Mouse (Mus musculus) thymus, postnatal 14 days (tissue): ENCODE measurements around the gene Gm10642.
A peak's percentile ranks its signal among the peaks of the same experiment; 100 is the strongest.

Source experiments
- DNase-seq: peaks from one replicate; pipeline ENCODE4 v3.0.0; 2021

The Gm10642 gene

DNA sequence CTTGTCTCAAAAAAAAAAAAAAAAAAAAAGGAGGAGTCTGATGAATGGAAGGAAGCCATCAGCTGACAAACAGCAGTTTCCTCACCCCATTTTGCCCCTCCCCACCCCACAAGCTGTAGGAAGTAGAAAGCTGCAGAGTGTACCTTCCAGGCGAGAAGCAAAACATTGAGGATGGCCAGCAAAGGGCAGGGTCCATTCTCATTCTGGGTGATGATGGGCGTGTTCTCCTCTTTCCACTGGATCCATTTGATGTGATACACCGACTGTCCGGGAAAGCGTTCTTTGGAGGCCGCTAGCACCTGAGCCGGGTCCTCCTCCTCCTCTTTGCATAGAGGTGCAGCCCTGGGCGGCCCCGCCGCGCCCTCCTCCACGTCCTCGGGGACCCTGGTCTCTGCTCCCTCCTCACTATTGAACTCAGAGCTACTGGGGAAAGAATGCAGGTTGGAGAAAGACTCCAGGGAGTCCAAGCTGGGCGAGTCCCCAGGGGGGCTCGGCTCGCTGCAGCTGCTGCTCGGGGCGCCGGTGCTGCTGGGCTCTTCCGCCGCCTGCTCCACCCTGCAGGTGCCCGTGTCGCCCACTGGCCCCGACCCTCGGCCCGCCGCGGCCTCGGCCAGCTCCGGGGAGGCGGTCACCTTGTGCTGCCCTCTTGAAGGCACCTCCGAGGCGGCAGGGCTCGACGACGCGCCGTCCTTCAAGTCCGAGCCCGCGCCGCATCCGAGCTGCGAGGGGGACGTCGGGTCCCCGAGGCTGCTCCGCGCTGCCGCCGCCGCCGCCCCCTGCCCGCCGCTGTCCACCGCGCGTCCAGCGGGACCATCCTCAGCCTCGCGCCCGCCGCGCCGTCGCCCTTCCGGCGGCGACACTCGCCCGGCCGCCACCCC is at the start of gene Gm10642:
Gene Gm10642, plus strand, starts transcription at position 122 of the 878 bp plus-strand sequence.
- peak; percentile 83 for DNase-seq

DNA sequence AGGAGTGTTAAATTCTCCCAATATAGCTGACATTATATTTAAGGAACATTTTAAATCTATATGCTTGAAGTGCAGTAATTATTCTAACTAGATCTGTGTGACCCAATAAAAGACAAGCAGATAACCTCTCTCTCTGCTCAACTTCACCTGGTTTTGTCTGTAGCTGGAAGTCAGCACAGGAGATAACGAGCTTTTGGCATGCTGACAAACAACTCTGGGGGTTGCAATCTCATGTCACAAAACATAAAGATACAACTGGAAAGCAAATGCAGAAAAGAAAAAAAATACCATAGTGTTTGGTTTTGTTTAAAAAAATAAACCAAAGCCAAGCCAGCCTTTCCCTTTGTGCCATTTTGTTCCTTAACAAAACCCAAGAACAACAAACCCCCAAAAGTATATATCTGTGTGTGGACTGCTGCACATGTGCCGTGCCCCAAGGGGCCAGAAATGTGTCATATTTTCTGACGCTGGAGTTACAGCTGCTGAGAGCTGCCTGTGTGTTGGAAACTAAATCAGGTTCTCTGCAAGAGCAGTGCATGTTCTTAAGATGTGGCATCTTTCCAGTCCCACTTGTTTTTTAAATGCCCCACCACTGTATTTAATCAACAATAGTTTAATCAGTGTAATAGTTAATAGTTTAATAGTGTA is 44.9 kb upstream of the Gm10642 start:
- no peak for DNase-seq

DNA sequence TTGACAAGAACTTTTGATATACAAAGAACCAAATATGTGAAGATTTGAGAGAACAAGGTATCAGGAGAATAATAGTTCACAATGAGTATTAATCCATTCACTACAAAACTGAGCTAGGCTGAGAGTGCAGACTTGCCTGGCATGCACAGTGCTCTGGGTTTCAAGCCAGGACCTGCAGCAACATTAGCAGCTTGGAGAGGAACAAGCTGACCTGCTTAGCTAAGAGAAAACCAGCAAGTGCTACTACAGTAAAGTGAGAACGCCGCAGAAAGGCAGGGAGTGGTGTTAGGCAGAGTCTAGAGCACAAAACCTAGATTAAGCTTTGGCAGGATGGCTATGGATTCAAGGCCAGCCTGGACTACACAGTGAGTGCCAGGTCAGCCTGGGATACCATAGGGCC is 26.3 kb upstream of the Gm10642 start:
- DNase-seq: no peak

DNA sequence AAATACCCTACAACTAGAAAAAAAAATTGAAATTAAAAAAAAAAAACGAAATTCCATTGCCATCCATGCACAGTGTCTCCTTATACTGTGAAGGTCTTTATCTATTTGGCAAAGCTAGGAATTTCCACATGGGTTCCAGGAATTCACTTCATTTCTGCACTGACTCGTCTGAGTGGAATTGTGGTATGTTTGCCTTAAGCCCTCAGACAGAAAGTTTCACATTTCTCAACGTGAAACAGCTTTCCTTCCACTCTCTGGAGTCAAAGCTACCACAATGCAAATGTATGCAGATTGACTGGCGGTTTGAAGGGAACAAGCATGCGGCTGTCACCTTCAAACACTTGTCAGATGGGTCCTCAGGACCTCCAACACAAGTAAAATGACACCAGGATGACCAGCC is 24.4 kb upstream of the Gm10642 start:
- no peak for DNase-seq

DNA sequence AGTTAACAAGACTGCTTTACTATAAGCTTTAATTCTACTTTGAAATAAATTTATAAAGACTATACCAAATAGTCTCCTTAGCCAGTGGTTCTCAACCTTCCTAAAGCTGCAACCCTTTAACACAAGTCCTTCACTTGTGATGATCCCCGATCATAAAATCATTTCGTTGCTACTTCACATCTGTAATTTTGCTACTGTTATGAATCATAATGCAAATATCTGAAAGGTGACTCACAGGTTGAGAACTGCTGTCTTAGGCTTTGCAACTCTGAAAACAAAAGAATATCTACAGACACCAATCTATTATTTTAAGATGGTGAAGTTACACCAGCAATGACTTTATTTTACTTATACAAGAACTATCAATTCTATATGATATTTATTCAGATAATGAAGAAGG is 19.3 kb upstream of the Gm10642 start:
- no peak for DNase-seq

DNA sequence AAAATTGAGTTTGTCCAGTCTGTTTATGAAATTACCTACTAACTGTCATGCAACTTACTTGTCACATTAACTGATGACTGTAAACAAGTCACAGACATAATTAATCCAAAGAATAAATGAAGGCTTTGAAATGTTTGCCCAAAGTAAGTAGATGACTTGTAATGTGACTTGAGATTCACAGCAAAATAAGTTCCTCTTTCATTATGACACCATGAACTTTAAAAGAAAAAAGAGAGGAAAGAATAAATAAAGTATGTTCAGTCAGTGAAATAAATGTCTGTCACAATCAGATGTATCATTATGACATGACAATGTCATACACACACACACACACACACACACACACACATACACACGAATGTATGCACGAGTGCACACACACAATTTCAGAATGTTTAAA is 5.8 kb upstream of the Gm10642 start:
- DNase-seq: no peak

DNA sequence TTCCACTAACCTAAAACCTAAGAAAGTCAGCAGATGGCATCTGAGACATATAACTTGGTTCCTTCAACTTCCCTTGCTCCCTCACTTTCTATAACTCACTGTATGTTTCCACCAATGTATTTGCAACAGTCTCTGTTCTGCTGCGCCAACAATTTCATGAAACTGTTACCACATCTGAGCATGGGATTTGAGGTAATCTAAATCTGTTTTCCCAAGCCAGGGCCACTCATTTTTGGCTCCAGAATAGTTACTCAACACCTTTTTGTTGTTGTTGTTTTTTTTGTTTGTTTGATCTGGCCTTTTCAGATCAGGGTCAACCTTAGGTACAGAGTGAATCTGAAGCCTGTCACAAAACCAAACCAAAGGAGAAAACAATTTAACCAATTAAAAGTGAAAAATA is 5.1 kb upstream of the Gm10642 start:
- DNase-seq: no peak

DNA sequence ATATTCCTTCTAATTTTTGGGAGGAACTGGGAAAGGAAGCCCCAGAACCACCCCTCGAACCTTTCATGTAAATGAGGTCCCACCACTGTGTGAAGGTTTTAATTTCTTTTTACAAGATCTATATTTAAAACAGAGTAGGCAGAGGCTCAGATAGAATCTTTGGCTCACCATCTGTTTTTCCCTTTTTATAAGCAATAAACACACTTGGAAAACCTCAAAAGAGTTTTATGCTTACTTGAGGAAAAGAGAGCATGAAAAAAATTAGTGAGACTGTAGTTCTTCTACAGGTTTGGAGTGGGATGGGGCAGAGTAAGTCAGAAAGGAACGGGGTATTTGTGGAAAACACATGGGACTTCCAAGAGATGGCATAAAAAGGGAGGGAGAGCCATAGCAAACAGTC is 3.8 kb upstream of the Gm10642 start:
- DNase-seq: no peak

DNA sequence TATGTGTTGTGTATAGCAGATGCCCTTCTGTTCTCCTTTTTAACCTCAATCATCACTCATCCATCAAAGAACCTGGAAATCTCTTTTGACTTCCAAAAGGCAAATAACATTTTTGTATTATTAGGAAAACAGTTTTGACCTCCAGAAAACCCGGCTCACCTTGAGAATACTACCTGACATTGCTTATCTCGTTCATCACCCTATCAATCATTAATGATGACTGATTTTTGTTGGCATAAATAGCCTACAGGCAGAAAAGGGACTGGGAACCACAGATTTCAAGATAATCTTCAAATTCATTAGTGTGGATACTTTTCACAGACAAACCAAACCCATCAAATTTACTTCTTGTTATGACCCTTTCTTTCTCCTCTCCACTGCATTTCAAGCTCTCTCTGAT is 2.2 kb upstream of the Gm10642 start:
- DNase-seq: no peak

DNA sequence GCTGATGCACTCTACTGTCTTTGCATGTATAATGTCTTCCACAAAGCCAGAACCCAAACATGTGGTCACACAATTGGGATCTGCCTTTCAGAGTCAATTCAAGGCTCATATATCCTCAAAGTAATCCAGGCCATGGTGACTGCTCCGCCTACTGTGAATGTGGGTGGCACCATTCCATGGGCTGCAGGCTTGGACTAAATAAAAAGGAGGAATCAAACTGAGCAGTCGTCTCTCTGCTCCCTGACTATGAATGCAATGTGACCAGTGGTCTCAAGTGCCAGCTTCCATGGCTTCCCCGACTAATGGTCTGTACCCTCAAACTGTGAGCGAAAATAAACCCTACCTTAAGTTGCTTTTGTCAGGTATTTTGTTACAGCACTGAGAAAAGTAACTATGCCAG is 1.6 kb upstream of the Gm10642 start:
- no peak for DNase-seq

DNA sequence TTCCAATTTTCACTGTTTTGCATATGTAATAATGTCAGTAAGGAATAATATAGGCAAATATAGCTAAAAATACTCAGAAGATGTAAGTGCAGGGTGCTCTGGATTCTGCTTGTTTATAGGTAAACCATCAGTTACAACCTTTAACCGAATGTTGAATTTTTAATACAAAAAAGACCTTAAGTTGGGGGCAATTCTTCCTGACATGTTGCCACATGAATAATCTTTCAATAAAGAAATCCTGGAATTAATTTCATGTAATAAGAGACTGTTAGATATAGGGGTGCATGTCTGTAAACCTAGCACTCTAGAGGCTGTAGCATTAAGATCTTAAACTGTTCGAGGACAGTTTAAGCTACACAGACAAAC is 304 bp upstream of the Gm10642 start:
- DNase-seq: no peak

DNA sequence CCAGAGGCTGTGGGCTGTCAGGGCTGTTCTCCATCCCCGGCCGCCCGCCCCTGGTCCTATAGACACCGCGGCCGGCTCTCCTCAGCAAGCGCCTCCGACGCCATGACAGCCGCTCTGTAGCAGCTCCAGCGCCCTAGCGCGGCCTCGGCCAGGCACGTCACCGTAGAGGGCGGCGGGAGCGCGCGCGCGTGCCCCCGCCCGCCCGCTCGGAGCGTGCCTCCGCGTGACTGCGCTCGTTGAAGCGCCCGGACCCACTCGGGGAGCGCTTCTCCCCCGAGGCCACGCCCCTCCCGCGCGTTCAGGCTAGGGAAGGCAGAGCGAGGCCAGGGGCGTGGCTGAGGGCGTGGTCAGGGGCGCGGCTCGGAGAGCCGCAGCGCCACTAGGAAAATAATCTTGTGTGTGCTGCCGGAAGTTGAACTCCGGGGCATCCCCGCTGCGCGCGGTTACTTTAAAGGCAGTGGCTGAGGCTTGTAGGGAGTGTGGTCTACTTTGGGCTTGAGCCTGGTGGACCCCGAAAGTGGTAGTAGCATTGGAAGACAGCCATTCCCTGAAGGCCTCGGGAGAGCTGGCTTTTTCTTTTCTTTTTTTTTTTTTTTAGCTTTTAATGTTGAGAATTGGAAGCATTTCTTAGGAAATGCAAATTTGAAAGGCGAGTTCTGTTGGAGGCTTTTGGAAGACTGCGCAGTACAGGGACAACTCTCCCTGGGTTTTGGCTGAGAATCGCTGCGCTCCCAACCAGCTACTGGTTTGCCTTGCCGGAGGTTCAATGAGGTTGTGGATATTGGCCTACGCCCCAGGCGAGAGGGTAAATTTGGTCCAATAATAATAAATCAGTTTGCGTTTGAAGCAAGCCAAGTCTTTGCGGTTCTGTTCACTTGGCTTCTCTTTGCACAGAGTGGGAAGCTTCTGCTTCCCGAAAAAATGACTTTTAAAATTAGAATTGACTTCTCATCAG is 1.2 kb downstream of the Gm10642 start, which contains the start of gene Mindy2:
Gene Mindy2, minus strand, starts transcription at position 162 of the 955 bp plus-strand sequence.
- peak; percentile 100 for DNase-seq

DNA sequence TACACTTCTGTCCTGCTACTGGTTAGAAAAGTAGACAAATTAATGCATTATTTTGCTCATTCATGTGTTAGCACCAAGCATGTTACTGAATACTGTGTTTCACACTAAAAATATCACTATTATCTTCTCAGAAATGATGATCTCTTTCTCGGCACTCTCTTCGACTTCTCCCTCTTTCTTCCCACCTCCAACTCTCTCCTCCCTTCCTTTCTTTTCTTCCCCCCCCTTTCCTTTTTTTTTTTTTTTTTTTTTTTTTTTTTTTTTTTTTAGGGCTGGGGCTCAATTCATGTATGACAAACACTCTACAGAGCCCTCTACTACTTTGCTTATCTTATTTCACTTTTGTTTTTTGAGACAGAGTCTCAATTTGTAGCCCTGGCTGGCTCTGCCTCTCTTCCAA is 2.2 kb downstream of the Gm10642 start:
- no peak for DNase-seq

DNA sequence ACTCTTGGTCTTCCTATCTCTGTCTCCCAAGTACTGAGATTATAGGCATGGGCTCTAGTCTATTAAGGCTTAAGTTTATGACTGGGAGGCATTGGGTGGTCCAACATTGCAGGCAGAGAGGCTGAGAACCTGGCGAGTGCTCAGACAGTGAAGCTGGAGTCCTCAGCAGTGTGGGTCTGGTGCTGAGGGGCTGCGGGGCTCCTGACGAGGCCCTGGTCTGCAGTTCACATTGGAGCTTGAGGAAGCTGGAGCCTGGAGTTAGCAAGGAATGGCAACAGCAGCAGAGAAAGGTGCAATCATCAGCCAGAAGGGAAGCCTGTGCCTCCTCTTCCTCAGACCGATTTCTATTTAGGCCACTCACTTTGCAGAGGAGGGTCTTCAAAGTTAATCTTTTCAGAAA is 8.8 kb downstream of the Gm10642 start:
- no peak for DNase-seq

DNA sequence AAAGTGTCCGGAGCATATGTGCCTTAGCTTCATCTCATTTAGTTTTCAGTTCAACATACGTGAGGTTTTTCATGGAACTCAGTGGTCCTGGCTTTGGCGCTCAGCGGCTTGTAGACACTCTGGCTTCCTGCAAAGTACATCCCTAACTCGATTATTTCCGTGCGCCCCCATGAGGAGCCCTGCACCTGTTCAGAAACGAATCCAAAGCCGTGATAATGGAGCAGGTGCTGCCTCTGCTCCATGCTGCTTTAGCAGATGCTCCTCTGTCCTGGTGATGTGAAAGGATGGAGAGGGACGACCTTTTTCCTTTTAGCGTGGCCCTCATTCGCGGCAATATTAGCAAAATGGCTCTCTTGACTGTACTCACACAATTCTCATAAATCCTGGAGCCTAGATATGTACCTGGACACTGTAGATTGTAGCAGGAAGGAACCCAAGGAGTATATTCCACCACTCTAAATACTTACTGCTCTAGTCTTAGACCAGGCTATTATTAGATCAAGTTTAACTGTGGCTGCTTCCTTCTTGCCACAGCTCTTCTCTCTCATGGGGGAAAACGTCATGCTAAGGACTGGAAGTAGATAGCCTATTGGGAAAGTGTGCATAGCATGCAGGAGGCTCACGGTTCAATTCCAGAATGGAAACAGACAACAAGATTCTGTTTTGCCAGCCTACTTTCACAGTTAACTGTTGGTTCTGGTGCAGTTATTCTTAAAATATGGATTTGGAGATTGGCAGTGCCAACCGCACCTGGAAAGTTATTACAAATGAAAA is 9.5 kb downstream of the Gm10642 start:
- DNase-seq: no peak

DNA sequence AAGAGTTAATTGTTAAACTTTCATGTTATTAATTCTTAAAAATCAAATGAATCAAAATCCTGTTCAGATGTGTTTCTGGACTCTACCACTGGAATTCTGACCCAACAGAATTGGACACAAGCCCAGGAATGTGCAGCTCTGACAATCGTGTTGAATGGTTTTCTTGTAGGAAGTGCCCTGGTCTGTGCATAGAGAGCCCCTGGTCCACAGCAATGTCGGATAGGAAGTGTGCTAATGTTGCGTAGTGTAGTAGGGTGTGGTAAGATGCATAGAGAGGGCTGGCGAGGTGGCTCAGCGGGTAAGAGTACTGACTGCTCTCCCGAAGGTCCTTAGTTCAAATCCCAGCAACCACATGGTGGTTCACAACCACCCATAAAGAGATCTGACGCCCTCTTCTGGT is 10.8 kb downstream of the Gm10642 start:
- no peak for DNase-seq

DNA sequence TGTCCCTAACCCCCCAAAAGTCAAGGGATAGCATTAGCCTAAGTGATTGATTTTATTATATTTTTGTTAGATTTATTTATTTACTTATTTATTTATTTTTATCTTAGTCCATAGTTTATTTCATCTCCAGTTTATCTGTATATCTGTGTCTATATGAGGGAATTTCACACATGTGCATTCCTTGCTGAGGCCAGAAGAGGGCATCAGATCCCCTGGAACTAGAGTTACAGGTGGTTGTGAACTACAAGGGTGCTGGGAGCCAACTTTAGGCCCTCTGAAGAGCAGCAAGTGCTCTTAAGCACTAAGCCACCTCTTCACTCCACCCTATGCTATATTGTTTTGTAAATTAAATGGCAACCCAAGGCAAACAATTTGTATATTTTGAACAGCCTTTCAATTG is 12.0 kb downstream of the Gm10642 start:
- peak; percentile 29 for DNase-seq

DNA sequence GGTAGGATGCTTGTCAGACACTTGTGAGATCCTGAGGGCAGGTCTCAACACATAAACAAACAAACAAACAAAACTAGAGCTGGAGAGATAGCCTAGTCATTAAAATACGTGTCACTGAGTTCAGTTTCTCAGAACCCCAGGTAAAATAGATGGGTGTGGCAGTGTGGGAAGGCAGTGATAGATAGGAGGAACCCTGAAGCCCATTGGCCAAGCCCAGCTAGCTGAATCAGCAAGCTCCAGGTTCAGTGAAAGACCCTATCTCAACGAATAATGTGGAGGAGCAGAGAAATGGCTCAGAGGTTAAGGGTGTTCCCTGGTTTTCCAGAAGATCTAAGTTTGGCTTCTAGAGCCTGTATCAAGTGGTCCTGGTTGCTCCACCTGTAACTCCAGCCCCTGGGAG is 13.1 kb downstream of the Gm10642 start:
- DNase-seq: no peak

DNA sequence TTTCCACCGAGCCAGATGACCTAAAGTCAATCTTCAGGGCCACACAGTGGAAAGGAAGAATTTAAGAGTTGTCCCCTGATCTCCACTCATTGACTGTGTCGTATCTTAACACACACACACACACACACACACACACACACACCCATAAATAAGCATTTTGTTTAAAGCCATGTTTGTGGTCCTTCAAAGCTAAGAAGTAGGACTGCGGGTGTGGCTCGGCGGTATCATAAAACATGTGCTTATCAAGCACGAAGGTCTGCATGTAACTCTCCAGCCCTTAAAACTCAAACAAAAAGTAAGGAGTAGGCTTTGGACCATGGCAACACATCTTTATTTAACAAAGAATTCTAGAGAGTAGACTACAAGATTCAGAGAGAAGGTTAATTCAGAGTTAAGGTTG is 14.3 kb downstream of the Gm10642 start:
- no peak for DNase-seq

DNA sequence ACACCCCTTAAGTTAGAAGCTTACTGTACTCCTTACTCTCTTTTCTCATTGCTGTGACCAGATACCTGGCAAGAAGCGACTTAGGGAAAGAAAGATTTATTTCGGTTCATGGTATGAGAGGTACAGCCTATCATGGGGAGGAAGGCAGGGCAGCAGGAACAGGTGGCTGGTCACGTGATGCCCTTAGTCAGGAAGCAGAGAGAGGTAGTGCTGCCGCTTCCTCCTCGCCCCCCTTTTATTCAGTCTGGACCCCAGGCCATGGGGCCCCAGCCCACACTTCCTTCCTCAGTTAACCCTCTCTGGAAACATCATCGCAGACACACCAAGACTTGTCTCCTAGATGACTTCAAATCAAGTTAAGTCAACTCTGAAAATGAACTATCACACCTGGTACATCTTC is 15.2 kb downstream of the Gm10642 start:
- peak; percentile 80 for DNase-seq

DNA sequence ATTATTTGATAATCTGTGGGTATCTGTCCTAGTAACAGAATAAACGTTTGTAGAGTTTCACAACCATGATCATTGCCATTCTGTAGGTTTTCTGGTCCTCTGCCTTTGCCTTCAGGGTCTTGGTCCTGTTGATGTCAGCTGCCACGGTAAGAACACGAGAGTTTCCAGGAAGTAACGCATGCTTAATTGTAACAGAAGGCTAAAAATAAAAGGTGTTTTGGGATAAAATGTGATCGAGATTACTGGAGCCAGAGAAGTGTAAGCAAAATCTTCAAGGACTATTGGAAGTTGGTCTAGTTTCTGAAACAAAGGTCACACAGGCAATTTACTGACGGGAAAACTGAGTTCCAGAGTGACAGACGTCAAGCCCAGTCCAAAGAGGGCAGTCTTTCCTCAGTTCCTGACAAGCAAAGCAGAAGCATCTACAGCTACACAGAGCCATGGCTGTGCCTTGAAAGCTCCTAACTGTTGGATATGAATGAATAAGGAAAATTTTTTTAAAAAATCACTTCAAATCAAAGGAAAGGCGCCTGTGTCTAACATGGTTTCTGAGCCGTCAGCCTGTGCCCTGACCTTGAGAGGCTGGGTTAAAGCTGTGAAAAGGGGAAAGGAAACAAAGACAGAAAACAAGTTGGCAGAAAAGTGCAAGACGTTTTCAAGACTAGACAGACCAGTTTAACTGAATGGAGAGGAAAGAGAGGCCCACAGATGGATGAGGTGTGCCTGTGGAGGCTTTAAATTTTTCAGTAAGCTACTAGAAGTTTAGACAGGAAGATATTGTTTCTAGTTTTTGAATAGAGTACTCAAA is 15.9 kb downstream of the Gm10642 start:
- peak; percentile 51 for DNase-seq

DNA sequence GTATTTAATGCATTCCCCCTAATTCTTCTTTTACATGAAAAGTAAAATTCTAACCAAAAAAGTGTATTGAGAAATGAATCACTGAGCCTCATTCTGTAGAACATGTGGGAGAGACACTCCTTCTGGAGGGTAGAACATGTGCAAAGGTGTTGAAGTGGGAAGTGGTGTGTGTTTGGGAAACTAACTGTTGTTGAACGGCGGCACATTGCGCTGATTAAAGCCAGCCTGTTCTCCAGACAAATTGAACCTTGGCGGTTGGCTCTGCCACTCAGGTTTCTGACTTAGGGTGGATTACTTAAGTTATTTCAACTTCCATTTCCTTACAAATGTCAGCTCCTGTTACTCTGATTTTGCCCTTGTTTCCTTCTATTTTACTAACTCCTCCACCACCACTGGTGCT is 17.6 kb downstream of the Gm10642 start:
- DNase-seq: no peak
